Mouse (Mus musculus): ENCODE data around the gene Tmem165.

Tmem165 gene

GRCm38 (mm10) chr5:76170522-76170921 is 13.2 kb upstream of the Tmem165 start:
- in situ Hi-C loops (cut with MboI, MseI): no loop called here

- in situ Hi-C loops (cut with MboI, MseI): no loop called here
Observed at GRCm38 (mm10) chr5:76171039-76171438, 12.6 kb upstream of the Tmem165 start.

DNA sequence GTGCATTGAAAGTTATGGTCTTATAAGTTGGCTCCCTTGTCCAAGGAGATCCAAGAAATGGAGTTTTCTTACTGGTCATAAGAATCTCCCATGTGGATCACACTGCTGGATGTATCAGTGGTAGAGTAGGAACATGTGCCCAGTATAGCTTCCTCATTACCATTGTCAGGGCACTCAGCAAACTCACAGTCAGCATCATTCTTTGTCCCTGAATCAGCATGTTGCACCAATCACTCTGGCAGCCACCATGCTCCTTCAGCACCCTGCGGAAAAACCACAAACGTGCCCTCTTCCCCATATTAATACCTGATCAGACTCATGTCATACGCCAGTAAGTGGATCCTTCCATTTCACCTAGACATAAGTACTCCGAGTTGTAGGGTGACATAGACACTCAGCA is 8.6 kb upstream of the Tmem165 start:
- in situ Hi-C loops (cut with MboI, MseI): no loop called here

DNA sequence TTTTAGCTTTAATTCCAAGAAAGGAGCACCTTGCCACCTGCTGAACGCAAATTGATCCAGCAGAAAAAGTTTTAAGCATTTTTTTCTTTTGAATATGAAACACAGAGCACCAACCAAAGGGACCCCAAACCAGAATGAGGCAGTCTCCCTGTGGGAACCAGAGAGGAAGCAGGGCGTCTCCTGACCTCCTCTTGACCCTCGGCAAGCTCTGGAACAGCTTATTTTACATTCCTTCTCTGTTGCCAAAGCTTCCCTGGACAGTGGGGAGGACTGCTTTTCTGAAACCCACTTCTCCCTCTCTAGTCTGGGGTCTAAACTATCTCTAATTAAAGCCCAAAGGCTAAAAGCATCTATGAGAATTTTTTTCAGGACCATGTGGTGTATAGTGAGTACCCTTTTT is 7.3 kb upstream of the Tmem165 start:
- in situ Hi-C loops (cut with MboI, MseI): no loop called here

DNA sequence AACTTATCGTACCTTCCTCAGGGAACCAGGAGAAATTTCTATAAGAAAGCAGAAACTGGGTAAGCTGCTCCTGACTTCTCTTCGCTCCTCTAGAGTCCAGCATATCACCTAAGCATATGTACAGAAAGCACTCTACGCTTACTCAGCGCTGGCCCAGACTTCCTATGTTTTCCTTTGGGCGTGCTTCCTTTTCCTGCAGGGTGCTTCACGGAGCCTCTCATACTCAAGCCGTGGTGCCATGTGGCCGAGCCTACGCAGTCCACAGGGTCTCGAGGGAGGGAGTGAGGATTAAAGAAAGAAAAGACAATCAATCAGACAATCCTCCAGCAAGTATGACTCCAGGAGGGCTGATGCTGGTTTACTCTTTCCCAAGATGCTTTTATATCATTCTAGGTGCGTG is 6.8 kb upstream of the Tmem165 start:
- in situ Hi-C loops (cut with MboI, MseI): no loop called here

- in situ Hi-C loops (cut with MboI, MseI): no loop called here
Observed at GRCm38 (mm10) chr5:76177664-76178063, 6.0 kb upstream of the Tmem165 start.

DNA sequence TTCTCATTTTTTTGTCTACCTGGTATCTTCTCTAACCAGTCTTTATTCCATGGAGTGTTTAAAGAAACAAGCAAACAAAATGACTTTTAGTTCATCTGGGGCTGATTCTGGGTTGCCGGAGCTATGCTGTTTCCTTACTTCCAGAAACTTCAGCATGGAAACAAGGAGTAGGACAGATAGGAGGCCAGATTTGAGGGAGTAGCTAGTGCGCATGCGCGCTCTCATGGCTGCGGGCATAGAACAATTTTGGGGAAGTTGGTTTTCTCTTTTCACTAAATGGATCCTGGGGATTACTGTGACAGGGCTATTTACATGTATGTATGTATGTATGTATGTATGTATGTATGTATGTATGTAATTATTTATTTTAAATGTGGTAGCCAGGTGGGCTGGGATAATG is 4.5 kb upstream of the Tmem165 start:
- in situ Hi-C loops (cut with MboI, MseI): no loop called here

DNA sequence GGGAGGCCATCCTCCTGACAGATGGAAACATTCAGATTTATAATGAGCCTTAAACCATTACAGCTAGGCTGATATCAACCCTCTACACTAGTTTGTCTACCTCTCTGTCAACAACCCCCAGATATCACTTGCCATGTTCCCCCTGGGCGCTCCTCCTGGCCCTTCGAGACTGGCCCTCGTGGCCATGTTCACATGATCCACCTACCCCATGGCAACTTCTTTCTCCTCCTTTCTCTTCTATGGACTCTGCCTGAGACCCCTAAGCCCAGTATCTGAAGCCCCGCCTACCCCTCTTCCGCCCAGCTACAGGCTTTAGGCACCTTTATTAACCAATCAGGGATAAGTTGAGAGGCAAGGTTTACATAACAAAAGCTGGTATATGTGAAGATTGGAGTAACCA is 3.9 kb upstream of the Tmem165 start:
- in situ Hi-C loops (cut with MboI, MseI): no loop called here

DNA sequence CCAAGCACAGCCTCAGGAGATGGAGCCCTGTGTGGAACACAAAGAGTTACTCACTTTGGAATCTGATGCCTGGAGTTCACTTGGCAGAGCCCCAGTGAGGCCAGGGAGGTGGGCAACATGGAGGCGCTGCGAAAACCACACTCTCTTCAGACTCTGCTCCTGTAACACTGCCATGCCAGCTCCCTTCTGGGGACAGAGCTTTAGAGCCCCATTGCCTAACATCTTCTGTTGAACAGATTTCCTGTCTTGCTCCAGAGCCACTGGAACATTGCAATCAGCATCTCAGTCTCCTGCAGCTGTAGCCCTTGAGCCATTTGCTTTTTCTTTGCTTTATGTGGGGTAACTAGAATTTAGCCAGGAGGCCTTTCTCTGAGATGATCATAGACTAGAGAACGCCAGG is 1.4 kb upstream of the Tmem165 start:
- in situ Hi-C loops (cut with MboI, MseI): no loop called here

DNA sequence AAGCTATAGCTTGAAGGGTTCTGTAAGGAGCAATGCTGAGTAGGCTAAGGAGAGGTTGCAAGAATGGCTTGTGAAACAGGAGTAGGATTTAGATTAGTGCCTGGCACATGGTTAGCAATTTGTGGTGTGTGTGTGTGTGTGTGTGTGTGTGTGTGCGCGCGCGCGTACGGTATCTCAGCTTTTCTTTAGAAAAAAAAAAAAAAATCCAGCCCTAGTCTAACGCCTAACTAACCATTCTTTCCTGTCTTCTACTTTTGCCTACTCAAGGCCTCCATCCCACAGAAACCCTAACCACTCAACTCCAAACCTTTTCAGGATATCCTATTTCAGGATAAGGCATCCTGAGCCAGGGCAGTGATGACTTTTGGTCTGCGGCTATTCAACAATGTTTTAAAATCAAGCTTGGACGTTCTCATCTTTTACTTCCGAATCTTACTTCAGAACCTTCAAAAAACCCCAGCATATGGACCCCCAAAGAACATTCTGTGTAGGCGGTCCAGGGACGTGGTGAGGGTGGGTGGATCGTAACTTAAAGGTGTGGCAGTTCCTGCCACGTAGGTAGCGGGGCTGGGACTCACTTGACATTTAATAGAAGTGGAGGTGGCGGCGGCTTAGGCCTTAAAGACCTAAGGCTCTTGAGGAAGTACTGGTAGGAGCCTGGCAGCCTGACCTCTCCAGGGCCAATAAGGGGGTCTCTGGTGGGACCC is 484 bp upstream of the Tmem165 start:
- in situ Hi-C loops (cut with MboI, MseI): no loop called here

- in situ Hi-C loops (cut with MboI, MseI): no loop called here
Observed at GRCm38 (mm10) chr5:76184286-76185080, 803 bp downstream of the Tmem165 start.

- in situ Hi-C loops (cut with MboI, MseI): no loop called here
Observed at GRCm38 (mm10) chr5:76187885-76188284, 4.2 kb downstream of the Tmem165 start.

GRCm38 (mm10) chr5:76190609-76191008 is 6.9 kb downstream of the Tmem165 start:
- in situ Hi-C loops (cut with MboI, MseI): loop anchor here (10.0 kb wide), 1 partner anchor 1034 kb away; no protein-coding TSS in a partner anchor

- in situ Hi-C loops (cut with MboI, MseI): loop anchor here (10.0 kb wide), 1 partner anchor 1032 kb away; no protein-coding TSS in a partner anchor
Observed at GRCm38 (mm10) chr5:76193075-76193474, 9.4 kb downstream of the Tmem165 start.

DNA sequence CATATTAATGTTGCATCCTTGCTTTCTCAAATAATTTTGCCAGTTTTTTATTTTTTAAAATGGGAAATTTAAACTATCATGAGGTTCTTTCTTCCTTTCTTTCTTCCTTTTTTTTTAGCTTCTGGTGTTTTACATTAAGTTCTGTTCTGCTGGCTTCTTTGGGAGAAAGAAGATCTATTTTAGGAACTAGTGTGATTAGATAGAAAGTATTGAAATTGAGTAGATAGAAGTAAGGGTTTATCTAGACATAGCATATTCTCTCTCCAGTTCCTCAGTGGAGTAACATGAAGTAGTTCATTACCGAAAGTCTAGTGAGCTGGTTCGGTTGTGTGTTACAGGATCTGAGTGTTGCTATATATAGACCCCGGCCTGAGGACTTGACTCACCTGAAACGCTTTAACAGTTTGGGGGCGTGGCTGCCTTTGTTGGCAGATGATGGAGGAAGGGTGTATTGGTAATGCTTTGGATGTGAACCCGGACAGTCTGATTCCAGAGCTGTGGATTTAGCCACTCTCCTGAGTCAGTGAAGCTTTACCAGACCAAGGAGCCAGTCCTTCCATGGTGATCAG is 10.8 kb downstream of the Tmem165 start:
- in situ Hi-C loops (cut with MboI, MseI): loop anchor here (10.0 kb wide), 1 partner anchor 1030 kb away; no protein-coding TSS in a partner anchor

- in situ Hi-C loops (cut with MboI, MseI): loop anchor here (10.0 kb wide), 1 partner anchor 1025 kb away; no protein-coding TSS in a partner anchor
Observed at GRCm38 (mm10) chr5:76199346-76199745, 15.7 kb downstream of the Tmem165 start.

DNA sequence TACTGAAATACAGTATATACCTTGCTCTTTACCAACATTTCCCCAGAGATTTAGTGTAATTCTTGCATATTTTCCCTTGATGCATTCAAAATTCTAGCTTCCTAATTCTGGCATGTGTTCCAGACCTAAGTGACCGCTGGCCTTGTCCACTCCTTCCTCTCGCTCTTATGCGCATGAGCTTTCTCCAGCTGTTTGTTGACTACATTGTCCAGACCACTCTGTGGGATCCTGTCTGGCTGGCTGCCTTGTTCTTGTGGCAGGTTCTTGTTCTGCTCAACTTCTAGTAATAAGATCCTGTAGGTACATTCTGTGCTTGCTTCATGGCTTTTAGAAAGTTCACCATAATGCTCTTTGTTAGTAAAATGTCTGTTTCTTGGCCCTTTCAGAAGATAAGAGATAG is 19.5 kb downstream of the Tmem165 start:
- in situ Hi-C loops (cut with MboI, MseI): no loop called here

- in situ Hi-C loops (cut with MboI, MseI): no loop called here
Observed at GRCm38 (mm10) chr5:76205886-76206285, 22.2 kb downstream of the Tmem165 start.

DNA sequence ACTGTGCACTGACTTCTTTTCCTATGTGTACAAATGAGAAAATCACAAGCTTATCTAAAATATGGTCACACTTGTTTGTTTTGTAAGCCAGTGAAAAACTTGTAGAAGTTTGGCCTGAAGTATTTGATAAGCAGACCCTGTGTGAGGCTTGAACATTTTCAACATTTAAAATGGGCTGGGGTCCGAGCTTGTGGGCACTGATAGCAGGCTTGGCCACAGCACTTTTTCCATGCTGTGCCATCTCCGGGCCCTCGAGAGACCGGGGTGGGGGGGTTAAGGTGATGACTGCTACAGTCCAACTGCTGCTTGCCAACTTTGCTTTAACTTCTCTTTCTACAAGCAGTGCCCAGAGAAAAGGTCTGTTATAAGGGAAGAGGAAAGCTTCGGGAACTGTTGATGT is 24.4 kb downstream of the Tmem165 start:
- in situ Hi-C loops (cut with MboI, MseI): no loop called here

GRCm38 (mm10) chr5:76216691-76217090 is 33.0 kb downstream of the Tmem165 start:
- in situ Hi-C loops (cut with MboI, MseI): no loop called here

DNA sequence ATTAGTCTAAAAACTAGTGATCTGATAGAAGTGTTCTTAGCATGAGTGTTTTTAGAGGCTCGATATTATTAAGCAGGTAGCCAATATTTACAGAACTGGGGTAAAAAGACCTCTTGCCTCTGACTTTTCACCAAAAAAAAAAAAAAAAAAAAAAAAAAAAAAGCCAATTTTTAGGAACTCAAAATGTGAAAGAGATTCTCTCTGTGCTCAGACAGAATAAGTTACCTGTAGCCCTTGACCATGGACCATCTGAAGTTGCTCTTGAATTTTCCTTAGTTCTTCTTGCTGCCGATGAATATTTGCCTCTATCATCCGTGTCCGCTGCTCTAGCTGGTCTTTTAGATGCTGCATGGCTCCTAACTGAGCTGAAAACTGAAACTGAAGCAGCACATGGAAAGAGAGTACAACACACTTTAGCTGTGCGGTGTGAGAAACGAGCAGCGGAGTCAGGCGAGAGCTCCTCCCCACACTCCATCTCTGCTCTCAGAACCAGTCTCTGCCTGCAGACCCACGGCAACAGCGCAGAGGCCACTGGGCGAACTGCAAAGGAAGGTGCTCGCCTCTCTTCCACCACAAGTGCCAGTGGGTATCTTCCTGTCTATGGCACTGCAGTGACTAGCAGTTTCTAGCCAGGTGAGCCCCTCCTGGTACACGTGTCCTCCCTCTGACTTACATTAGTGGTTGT is 47.6 kb downstream of the Tmem165 start:
- in situ Hi-C loops (cut with MboI, MseI): no loop called here

DNA sequence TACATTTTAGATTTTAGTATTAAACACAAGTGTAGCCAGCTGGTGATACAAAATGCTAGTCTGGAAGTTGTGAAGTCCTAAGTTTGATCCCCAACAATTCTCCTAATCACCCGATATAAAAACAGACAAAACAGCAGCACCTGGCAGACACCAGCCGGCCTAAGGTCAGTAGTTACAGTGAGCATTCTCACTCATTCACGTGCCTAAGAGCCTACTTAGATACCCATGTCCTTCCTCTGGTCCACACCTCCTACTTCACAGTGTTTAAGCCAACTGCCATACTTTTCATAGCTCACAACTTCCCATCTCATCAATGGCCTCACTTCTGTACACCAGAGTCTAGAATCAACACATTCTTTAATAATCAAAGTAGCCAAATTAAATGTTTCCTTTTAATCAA is 59.6 kb downstream of the Tmem165 start:
- in situ Hi-C loops (cut with MboI, MseI): no loop called here
